Mouse (Mus musculus) neural tube, embryonic 15.5 days (tissue): ENCODE data around the gene Stra6. TPM values are rescaled to one million over a fixed set of nuclear protein-coding genes. Genes with fewer than 3 reads are reported as not detected.
A peak's percentile ranks its signal among the peaks of the same experiment; 100 is the strongest.

Experiments
- ATAC-seq: fragments of 200-750 bp; cut with Nextera tagmentation; 2 replicates; pipeline ENCODE4 v1.8.0; 2017; ENCODE audit warnings: mild to moderate bottlenecking, moderate TSS enrichment, moderate library complexity; ENCODE audit not compliant: low FRiP score
- H3K27ac ChIP-seq: fragments of 300-500 bp; sonication (generic); replicated peaks from 2 replicates; pipeline ENCODE4 v1.5.1; 2015; ENCODE audit warnings: mild to moderate bottlenecking, inconsistent platforms
- H3K27me3 ChIP-seq: fragments of 300-500 bp; sonication (generic); replicated peaks from 2 replicates; pipeline ENCODE4 v1.6.1; 2015; ENCODE audit warnings: inconsistent platforms
- H3K36me3 ChIP-seq: fragments of 300-500 bp; sonication (generic); 2 replicates; pipeline ENCODE4 v1.6.1; 2015; ENCODE audit warnings: inconsistent platforms
- H3K4me1 ChIP-seq: fragments of 300-500 bp; sonication (generic); 2 replicates; pipeline ENCODE4 v1.6.1; 2015; ENCODE audit warnings: inconsistent platforms
- H3K4me2 ChIP-seq: fragments of 300-500 bp; sonication (generic); 2 replicates; pipeline ENCODE4 v1.6.1; 2015; ENCODE audit warnings: inconsistent platforms, mild to moderate bottlenecking, moderate library complexity
- H3K4me3 ChIP-seq: fragments of 300-500 bp; sonication (generic); replicated peaks from 2 replicates; pipeline ENCODE4 v1.5.1; 2015; ENCODE audit warnings: mild to moderate bottlenecking, inconsistent platforms
- H3K9ac ChIP-seq: fragments of 300-500 bp; sonication (generic); replicated peaks from 2 replicates; pipeline ENCODE4 v1.6.1; 2015; ENCODE audit warnings: mild to moderate bottlenecking, inconsistent platforms
- H3K9me3 ChIP-seq: fragments of 300-500 bp; sonication (generic); replicated peaks from 2 replicates; pipeline ENCODE4 v1.6.1; 2016; ENCODE audit warnings: inconsistent platforms
- WGBS: fragments of 180-500 bp; shearing (Covaris S2); methylation state at CpG from one replicate; pipeline ENCODE4 v1.1.7; 2015; ENCODE audit warnings: mixed read lengths; 5-methylcytosine and 5-hydroxymethylcytosine counted together
- polyA plus RNA-seq: library from polyadenylated mRNA; unstranded; fragments of >200 nt; fragmentation: Nextera tagmentation; extraction: Ambion mirVana; gene quantifications from 2 replicates; pipeline ENCODE4 v1.2.1, GENCODE M21; 2015

Stra6 gene
- polyA plus RNA-seq, 1 experiment from 2014 or later: 21.5 TPM

GRCm38 (mm10) chr9:58096629-58097301 lies 33.2 kb downstream of the Stra6 start:
- 57% methylated on average over 5 of the region's 5 CpGs for WGBS
- no peak overlapping the region for H3K4me2 ChIP-seq
- H3K4me1 ChIP-seq: peaks cover 15% of the 10 kb centered on the region
- H3K36me3 ChIP-seq: no peaks in the 10 kb centered on the region
- H3K27me3 ChIP-seq: 0 out of 2 replicates have a peak, but pooled peaks cover 3% of the 10 kb centered on the region
- no peaks in the 10 kb centered on the region for H3K9me3 ChIP-seq
- H3K4me3 ChIP-seq: no peak overlapping the region
- peak overlapping the region; percentile 33; the same call in 1 of the 2 replicates for H3K27ac ChIP-seq
- ATAC-seq: peak; percentile 65; the same call in 1 of the 2 replicates
- H3K9ac ChIP-seq: no peak overlapping the region

DNA sequence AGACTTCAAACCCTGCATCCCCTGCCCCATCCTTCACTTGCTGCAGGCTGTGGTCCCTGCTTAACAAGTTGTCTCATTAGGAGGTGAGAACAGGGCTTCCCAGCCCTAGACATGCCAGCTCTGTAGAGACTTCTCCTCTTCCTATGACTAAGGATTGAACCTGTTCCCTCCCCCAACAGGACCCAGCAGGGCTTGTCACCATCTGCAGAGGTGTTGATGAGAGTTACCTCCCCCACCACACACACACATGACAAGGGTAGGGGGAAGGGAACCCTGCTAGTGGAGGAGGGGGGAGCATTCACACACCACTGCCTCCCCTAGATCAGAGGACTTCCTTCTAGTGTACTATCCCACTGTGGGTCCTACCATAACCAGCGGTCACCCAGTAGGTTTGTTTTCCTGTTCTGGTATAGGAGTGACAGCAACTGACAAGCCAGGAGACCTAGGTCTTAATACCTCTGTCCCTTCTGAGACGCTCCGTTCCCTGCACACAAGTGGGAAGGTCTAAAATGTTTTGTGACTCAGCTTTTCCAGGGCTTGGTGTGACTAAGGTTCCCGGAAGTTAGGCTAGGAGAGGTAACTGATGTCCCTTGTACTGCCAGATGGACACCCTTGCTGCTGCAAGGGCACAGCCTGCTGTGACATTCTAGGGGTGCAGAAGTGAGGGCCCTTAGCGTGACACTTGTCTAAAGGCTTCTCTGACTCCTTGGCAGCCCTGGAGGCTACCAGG lies 36.4 kb downstream of the Stra6 start:
- H3K36me3 ChIP-seq: no peaks in the 10 kb centered on the region
- 0 out of 2 replicates have a peak, but pooled peaks cover 6% of the 10 kb centered on the region for H3K27me3 ChIP-seq
- WGBS: 87% methylated on average over 5 of the region's 5 CpGs
- no peak overlapping the region for H3K4me3 ChIP-seq
- no peak overlapping the region for H3K27ac ChIP-seq
- H3K9me3 ChIP-seq: no peaks in the 10 kb centered on the region
- no peak for ATAC-seq
- H3K9ac ChIP-seq: no peak overlapping the region
- no peak overlapping the region for H3K4me2 ChIP-seq
- peaks cover 15% of the 10 kb centered on the region for H3K4me1 ChIP-seq

DNA sequence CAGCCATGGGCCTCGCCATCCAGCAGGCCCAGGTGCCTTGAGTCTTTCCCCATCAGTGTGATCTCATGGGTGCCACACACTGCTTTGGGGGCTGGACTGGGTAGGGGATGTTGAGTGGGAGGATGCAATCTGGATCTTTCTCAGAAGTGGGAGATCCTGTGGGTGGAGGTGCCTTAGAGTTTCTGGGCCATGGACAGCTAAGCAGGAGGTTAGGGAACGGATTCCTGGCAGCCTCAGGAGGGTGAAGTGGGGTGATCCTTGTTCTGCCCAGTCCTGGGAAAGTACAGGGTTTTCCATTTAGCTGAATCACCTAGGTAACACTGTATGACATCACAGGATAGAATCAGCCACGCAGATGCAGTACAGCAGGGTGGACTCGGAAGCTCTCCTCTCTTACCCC lies 38.4 kb downstream of the Stra6 start:
- Histone ChIP-seq H3K4me3 (no peak overlapping the region), H3K27ac (no peak overlapping the region), H3K4me1 (peaks cover 17% of the 10 kb centered on the region), H3K9ac (no peak overlapping the region), H3K9me3 (no peaks in the 10 kb centered on the region), H3K36me3 (no peaks in the 10 kb centered on the region), H3K4me2 (no peak overlapping the region), H3K27me3 (0 out of 2 replicates have a peak, but pooled peaks cover 6% of the 10 kb centered on the region)
- ATAC-seq: no peak
- WGBS: 67% methylated on average over 4 of the region's 4 CpGs

- WGBS: 59% methylated on average over 6 of the region's 6 CpGs
- ATAC-seq: no peak
- Histone ChIP-seq H3K4me2 (no peak overlapping the region), H3K9ac (no peak overlapping the region), H3K27ac (no peak overlapping the region), H3K4me1 (peaks cover 17% of the 10 kb centered on the region), H3K36me3 (no peaks in the 10 kb centered on the region), H3K27me3 (0 out of 2 replicates have a peak, but pooled peaks cover 6% of the 10 kb centered on the region), H3K4me3 (no peak overlapping the region), H3K9me3 (no peaks in the 10 kb centered on the region)
These were observed 40.1 kb downstream of the Stra6 start for GRCm38 (mm10) chr9:58103647-58104046.

DNA sequence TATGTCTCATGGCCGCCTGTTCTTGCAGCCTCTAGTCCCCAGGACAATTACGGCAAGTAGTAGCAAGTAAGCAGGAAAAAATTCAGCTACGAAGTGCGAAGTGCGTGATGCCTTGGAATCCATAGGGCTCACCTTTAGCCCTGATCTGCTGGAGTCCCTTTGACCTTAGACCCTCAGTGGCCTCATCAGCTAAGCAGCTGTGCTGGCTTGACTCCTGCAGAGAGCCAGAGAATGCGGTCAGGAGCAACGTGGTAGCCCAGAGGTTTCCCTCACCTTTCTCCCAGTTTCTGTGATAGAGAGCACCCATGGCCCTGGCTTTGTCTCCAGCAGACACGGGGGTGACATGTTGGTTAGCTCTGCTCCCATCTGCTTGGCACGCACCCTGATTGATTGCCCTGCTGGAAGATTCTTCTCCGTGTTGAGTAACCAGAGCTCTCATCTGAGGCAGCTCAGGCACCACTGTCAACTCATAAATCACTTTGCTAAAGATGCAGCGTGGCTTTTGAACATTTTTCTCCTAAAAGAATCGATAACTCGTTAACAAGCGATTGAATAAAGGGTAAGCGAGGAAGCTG lies 42.1 kb downstream of the Stra6 start:
- 54% methylated on average over 15 of the region's 15 CpGs for WGBS
- H3K27ac ChIP-seq: no peak overlapping the region

GRCm38 (mm10) chr9:58107494-58107893 lies 43.9 kb downstream of the Stra6 start:
- Histone ChIP-seq H3K4me3 (no peak overlapping the region), H3K4me1 (peaks cover 35% of the 10 kb centered on the region), H3K9ac (0 out of 2 replicates have a peak overlapping the region, but pooled peaks have one; percentile 10), H3K27me3 (peaks cover 3% of the 10 kb centered on the region; the same call in 1 of the 2 replicates), H3K4me2 (no peak overlapping the region), H3K27ac (no peak overlapping the region), H3K36me3 (no peaks in the 10 kb centered on the region), H3K9me3 (no peaks in the 10 kb centered on the region)
- 45% methylated on average over 5 of the region's 5 CpGs for WGBS
- ATAC-seq: no peak

More for the DNA sequence above, 42.1 kb downstream of the Stra6 start:
- Histone ChIP-seq H3K4me2 (no peak overlapping the region), H3K4me3 (no peak overlapping the region), H3K4me1 (peaks cover 18% of the 10 kb centered on the region), H3K27me3 (peaks cover 3% of the 10 kb centered on the region; the same call in 1 of the 2 replicates), H3K9ac (no peak overlapping the region), H3K36me3 (no peaks in the 10 kb centered on the region), H3K9me3 (no peaks in the 10 kb centered on the region)
- ATAC-seq: peak; percentile 32; the same call in 1 of the 2 replicates

DNA sequence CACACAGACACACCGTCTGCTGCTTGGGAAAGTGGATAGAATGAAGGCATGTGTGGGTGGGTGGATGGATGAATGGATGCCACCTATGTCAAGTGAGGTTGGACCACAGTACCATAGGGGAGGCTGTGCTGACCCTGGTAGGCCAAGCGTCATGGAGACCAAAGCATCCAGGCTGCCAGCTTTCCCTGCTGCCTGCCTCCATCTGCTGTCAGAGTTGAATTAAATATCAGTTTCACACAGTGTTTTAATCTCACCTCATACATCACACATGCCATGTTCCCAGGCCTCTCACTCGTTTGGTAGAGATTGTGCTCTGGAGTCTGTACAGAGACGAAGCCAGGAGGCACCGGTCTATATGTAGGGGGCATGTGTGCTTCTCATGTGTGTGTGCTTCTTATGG lies 47.2 kb downstream of the Stra6 start:
- H3K9me3 ChIP-seq: no peaks in the 10 kb centered on the region
- peak overlapping the region; percentile 60 for H3K27ac ChIP-seq
- WGBS: 60% methylated on average over 5 of the region's 5 CpGs
- H3K4me2 ChIP-seq: no peak overlapping the region
- no peaks in the 10 kb centered on the region; the same call in 1 of the 2 replicates for H3K27me3 ChIP-seq
- peaks cover 65% of the 10 kb centered on the region for H3K4me1 ChIP-seq
- H3K36me3 ChIP-seq: no peaks in the 10 kb centered on the region
- no peak for ATAC-seq
- no peak overlapping the region for H3K9ac ChIP-seq
- no peak overlapping the region for H3K4me3 ChIP-seq

DNA sequence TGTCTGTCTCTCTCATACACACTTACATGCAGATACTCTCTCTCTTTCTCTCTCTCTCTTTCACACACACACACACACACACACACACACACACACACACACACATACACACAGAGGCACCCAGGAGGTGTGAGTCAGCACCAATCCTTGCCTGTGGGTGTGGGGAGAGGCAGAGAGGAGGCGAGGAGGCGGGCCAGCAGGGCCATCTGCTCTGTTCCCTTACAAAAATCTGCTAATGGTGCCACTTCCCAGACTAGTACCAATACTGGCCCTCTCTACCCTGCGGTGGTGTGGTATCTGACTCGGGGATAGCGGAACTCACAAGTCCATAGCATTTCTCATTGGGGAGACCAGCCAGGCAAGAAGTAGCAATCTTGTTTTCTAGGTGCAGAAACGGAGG lies 47.8 kb downstream of the Stra6 start:
- Histone ChIP-seq H3K36me3 (no peaks in the 10 kb centered on the region), H3K4me3 (no peak overlapping the region), H3K9me3 (no peaks in the 10 kb centered on the region), H3K9ac (no peak overlapping the region), H3K27me3 (peaks cover 3% of the 10 kb centered on the region; the same call in 1 of the 2 replicates), H3K27ac (peak overlapping the region; percentile 85), H3K4me2 (no peak overlapping the region), H3K4me1 (peaks cover 65% of the 10 kb centered on the region)
- ATAC-seq: no peak
- 36% methylated on average over 6 of the region's 6 CpGs for WGBS

DNA sequence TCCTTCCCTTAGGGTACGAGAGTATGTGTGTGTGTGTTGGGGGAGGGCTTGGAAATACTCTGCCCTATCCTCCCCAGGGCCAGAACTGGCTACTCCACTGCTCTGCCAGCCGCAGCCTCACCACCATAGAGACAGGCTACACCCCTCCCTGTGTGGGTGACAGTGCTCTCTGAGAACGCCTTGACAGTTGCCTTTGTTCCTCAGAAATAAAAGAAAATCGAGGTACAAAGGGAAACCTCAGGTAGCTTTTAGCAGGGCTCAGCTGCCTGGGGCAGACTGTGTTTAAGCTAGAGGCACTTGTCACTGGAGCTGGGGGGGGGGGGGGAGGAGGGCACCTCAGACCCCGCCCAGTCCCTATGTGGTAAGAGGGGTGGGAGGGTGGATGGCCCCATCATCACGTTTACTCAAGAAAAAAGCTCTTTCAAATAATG lies 48.7 kb downstream of the Stra6 start:
- Histone ChIP-seq H3K4me3 (no peak overlapping the region), H3K4me1 (peaks cover 65% of the 10 kb centered on the region), H3K9ac (no peak overlapping the region), H3K9me3 (no peaks in the 10 kb centered on the region), H3K36me3 (no peaks in the 10 kb centered on the region), H3K4me2 (peak overlapping the region; percentile 50; the same call in 1 of the 2 replicates), H3K27me3 (peaks cover 8% of the 10 kb centered on the region), H3K27ac (peak overlapping the region; percentile 85)
- 12% methylated on average over 6 of the region's 6 CpGs for whole genome bisulfite sequencing
- peak; percentile 49 for ATAC-seq

DNA sequence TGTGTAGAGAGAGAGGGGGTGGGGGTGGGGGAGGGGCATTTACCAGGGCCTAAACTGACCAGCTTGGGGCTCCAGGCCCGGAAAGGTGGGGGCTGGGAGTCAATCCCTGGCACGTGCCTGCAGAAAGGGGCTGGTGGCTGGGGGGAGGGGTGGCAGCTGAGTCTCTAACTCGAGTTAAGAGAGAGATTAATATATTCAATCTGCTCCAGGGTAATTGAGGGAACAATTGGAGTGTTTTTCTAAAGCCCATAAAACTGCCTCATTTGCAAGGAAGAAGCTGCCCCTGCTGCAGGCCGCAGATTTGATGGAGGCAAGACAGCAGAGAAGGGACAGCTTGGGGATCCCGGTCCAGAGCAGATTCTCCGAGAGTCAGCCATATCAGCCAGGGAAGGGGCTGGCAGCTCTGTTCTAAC lies 49.3 kb downstream of the Stra6 start:
- H3K9me3 ChIP-seq: no peaks in the 10 kb centered on the region
- peak overlapping the region; percentile 50 for H3K4me2 ChIP-seq
- H3K4me1 ChIP-seq: peaks cover 59% of the 10 kb centered on the region
- no peak overlapping the region for H3K4me3 ChIP-seq
- no peaks in the 10 kb centered on the region for H3K36me3 ChIP-seq
- peak; percentile 58; the same call in 1 of the 2 replicates for ATAC-seq
- no peak overlapping the region for H3K9ac ChIP-seq
- 2% methylated on average over 6 of the region's 6 CpGs for WGBS
- H3K27ac ChIP-seq: peak overlapping the region; percentile 85
- peaks cover 12% of the 10 kb centered on the region for H3K27me3 ChIP-seq

- Histone ChIP-seq H3K36me3 (no peaks in the 10 kb centered on the region), H3K27me3 (peaks cover 12% of the 10 kb centered on the region), H3K27ac (peak overlapping the region; percentile 85), H3K4me2 (peak overlapping the region; percentile 50), H3K9ac (peak overlapping the region; percentile 34), H3K4me3 (peak overlapping the region; percentile 14), H3K4me1 (peaks cover 59% of the 10 kb centered on the region), H3K9me3 (no peaks in the 10 kb centered on the region)
- peak; percentile 29; the same call in 1 of the 2 replicates for ATAC-seq
- 2% methylated on average over 22 of the region's 22 CpGs for WGBS
These were observed 49.8 kb downstream of the Stra6 start for GRCm38 (mm10) chr9:58113279-58113884.
